Mouse (Mus musculus) forebrain, embryonic 10.5 days (tissue): ENCODE measurements at regions not wholly inside any gene's neighbourhood (a gene's known extent, or its start where the extent isn't known, plus 50 kb on each side); places are given as distances from the start of the nearest gene placed in this dataset.

ENCODE experiments used
- DNase-seq: peaks from one replicate; pipeline ENCODE4 v3.0.0-alpha.2; 2017; ENCODE audit warnings: low spot score; ENCODE audit errors: extremely low spot score
- H3K27ac ChIP-seq: fragments of 300-500 bp; sonication (generic); 2 replicates; pipeline ENCODE4 v1.5.1; 2016; ENCODE audit warnings: mild to moderate bottlenecking
- H3K27me3 ChIP-seq: fragments of 300-500 bp; sonication (generic); 2 replicates; pipeline ENCODE4 v1.6.1; 2016; ENCODE audit warnings: mild to moderate bottlenecking; ENCODE audit not compliant: poor library complexity, severe bottlenecking
- H3K36me3 ChIP-seq: fragments of 300-500 bp; sonication (generic); replicated peaks from 2 replicates; pipeline ENCODE4 v1.6.1; 2016; ENCODE audit warnings: mild to moderate bottlenecking, moderate library complexity
- H3K4me1 ChIP-seq: fragments of 300-500 bp; sonication (generic); 2 replicates; pipeline ENCODE4 v1.6.1; 2016
- H3K4me3 ChIP-seq: fragments of 300-500 bp; sonication (generic); 2 replicates; pipeline ENCODE4 v1.5.1; 2016; ENCODE audit warnings: mild to moderate bottlenecking, moderate library complexity
- H3K9me3 ChIP-seq: fragments of 300-500 bp; sonication (generic); 2 replicates; pipeline ENCODE4 v1.6.1; 2016; ENCODE audit warnings: mild to moderate bottlenecking, moderate library complexity
- WGBS: fragments of 180-500 bp; shearing (Covaris S2); methylation state at CpG from one replicate; pipeline ENCODE4 v1.1.7; 2016; 5-methylcytosine and 5-hydroxymethylcytosine counted together

- H3K9me3 ChIP-seq: no peaks in the 10 kb centered on the region
- no peaks in the 10 kb centered on the region for H3K36me3 ChIP-seq
- no peak for DNase-seq
- H3K4me1 ChIP-seq: peaks cover 10% of the 10 kb centered on the region
- peaks cover 5% of the 10 kb centered on the region; the same call in 1 of the 2 replicates for H3K27me3 ChIP-seq
- no peak overlapping the region for H3K4me3 ChIP-seq
- H3K27ac ChIP-seq: no peak overlapping the region
- 86% methylated on average over 5 of the region's 5 CpGs for WGBS
Measured at GRCm38 (mm10) chr7:111215586-111215985, 132.8 kb upstream of the Eif4g2 start.

DNA sequence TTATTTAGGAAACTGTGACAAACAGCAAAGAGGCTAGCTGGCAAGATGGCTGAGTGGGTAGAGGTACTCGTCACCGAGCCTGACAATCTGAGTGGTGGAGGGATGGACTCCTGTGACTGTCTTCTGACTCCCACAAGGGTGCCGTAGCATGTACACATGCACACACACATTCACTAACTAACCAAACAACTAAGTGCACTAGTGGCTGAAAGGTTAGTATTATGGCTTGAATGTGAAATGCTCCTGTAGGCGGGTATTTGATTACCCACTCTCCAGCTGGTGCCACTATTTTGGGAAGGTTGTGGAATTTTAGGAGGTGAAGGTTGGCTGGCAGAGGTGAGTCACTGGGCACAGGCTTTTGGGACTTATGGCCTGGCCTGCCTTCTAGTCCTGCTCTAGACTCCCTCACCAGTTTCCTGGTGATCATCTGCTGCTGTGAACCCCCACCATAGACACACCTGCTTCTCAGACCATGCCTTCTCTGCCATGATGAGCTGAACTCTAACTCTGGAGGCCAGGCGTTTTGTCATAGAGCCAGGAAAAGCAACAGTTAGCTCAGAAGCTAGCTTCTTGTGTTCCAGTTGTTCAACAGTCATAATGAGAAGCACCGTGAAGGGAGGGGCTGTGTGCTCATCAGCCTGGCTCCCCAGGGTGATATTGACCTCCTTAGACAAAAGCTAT, 131.5 kb upstream of the Eif4g2 start:
- 83% methylated on average over 6 of the region's 6 CpGs for WGBS
- Histone ChIP-seq H3K4me3 (no peak overlapping the region), H3K4me1 (peaks cover 15% of the 10 kb centered on the region), H3K27ac (no peak overlapping the region), H3K36me3 (no peaks in the 10 kb centered on the region), H3K9me3 (no peaks in the 10 kb centered on the region), H3K27me3 (peaks cover 5% of the 10 kb centered on the region; the same call in 1 of the 2 replicates)
- no peak for DNase-seq

- H3K27ac ChIP-seq: no peak overlapping the region
Measured at GRCm38 (mm10) chr7:111212188-111212587, 129.4 kb upstream of the Eif4g2 start.

DNA sequence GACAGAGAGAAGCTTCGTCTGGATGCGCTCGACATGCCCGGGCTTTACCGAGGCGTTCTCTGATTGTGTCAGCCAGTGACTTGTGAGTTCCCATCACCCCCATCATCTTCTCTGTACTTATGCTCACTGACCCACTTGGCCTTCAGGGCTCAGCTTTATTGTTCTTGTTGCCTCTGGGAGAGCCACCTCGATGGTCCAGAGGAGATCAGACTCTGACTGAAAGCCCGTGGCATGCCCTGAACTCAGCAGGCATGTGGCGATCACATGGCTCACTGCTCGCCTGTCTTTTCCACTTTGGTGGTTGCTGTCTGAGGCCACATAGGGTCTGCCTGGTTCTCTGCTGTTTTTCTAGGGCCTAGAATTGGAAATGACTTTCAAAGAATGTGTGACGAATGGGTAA, 128.8 kb upstream of the Eif4g2 start:
- peak; percentile 17 for DNase-seq
- peaks cover 15% of the 10 kb centered on the region for H3K4me1 ChIP-seq
- H3K9me3 ChIP-seq: no peaks in the 10 kb centered on the region
- H3K4me3 ChIP-seq: no peak overlapping the region
- H3K36me3 ChIP-seq: no peaks in the 10 kb centered on the region
- no peak overlapping the region for H3K27ac ChIP-seq
- H3K27me3 ChIP-seq: peaks cover 5% of the 10 kb centered on the region; the same call in 1 of the 2 replicates
- 72% methylated on average over 11 of the region's 11 CpGs for WGBS

More at GRCm38 (mm10) chr7:111212188-111212587, 129.4 kb upstream of the Eif4g2 start:
- DNase-seq: no peak
- Histone ChIP-seq H3K9me3 (no peaks in the 10 kb centered on the region), H3K4me3 (no peak overlapping the region), H3K27me3 (peaks cover 5% of the 10 kb centered on the region; the same call in 1 of the 2 replicates), H3K4me1 (peaks cover 15% of the 10 kb centered on the region), H3K36me3 (no peaks in the 10 kb centered on the region)
- 79% methylated on average over 5 of the region's 5 CpGs for WGBS

DNA sequence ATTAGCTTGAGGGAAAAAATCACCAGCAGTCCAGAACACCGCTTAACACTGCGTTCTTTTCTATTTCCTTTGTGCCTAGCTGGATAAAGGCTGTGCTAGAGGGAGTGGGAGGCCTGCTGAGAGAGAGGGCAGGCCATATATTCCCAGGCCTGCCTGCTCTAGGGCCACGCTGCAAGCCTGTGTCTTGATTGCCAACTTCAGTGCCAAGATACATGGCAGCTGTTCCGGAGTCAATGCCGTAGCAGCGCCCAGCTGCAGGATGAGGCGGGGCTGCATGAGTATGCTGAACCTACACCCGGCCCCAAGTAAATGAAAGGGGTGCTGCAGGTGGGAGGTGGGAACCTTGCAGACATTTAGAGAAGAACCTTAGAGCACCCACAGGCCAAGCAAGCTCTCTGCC, 127.5 kb upstream of the Eif4g2 start:
- Histone ChIP-seq H3K4me3 (no peak overlapping the region), H3K27ac (no peak overlapping the region), H3K27me3 (peaks cover 5% of the 10 kb centered on the region; the same call in 1 of the 2 replicates), H3K36me3 (no peaks in the 10 kb centered on the region), H3K4me1 (peaks cover 21% of the 10 kb centered on the region), H3K9me3 (no peaks in the 10 kb centered on the region)
- DNase-seq: no peak
- WGBS: 86% methylated on average over 8 of the region's 8 CpGs

GRCm38 (mm10) chr7:111205876-111206275, 123.0 kb upstream of the Eif4g2 start:
- H3K36me3 ChIP-seq: no peaks in the 10 kb centered on the region
- DNase-seq: no peak
- H3K27me3 ChIP-seq: no peaks in the 10 kb centered on the region
- H3K9me3 ChIP-seq: no peaks in the 10 kb centered on the region; the same call in 1 of the 2 replicates
- 72% methylated on average over 5 of the region's 5 CpGs for WGBS
- no peak overlapping the region for H3K4me3 ChIP-seq
- H3K27ac ChIP-seq: no peak overlapping the region
- H3K4me1 ChIP-seq: peaks cover 10% of the 10 kb centered on the region

GRCm38 (mm10) chr7:111198608-111199355, 116.0 kb upstream of the Eif4g2 start:
- Histone ChIP-seq H3K4me1 (no peaks in the 10 kb centered on the region), H3K27ac (no peak overlapping the region), H3K4me3 (no peak overlapping the region), H3K36me3 (no peaks in the 10 kb centered on the region), H3K9me3 (no peaks in the 10 kb centered on the region; the same call in 1 of the 2 replicates), H3K27me3 (no peaks in the 10 kb centered on the region)
- 83% methylated on average over 10 of the region's 10 CpGs for WGBS
- DNase-seq: no peak

DNA sequence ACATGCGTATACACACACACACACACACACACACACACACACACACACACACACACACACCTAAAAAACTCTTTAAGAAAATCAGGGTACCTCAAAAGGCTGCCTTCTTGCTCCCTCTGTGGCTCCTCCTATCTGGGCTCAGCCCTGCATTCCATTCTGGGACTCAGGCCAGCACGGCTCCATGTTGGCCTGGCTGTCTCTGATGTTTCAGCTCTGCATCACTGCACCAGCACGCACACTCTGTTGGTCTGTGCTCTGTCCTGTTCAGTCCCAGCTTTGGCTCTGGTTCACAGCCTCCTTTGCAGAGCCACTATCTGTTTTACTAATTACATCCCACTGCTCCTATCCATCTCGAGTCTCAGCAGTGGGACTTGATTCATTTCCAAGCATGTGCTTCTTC, 108.8 kb upstream of the Eif4g2 start:
- H3K4me3 ChIP-seq: no peak overlapping the region
- no peak for DNase-seq
- H3K27me3 ChIP-seq: no peaks in the 10 kb centered on the region
- H3K4me1 ChIP-seq: no peaks in the 10 kb centered on the region
- no peak overlapping the region for H3K27ac ChIP-seq
- WGBS: 83% methylated on average over 4 of the region's 4 CpGs
- H3K9me3 ChIP-seq: no peaks in the 10 kb centered on the region
- no peaks in the 10 kb centered on the region for H3K36me3 ChIP-seq

GRCm38 (mm10) chr7:111191216-111191615, 108.4 kb upstream of the Eif4g2 start:
- no peak for DNase-seq
- H3K9me3 ChIP-seq: no peaks in the 10 kb centered on the region
- no peaks in the 10 kb centered on the region for H3K36me3 ChIP-seq
- no peaks in the 10 kb centered on the region for H3K4me1 ChIP-seq
- no peaks in the 10 kb centered on the region for H3K27me3 ChIP-seq
- no peak overlapping the region for H3K4me3 ChIP-seq
- H3K27ac ChIP-seq: no peak overlapping the region

GRCm38 (mm10) chr7:111189731-111190130, 106.9 kb upstream of the Eif4g2 start:
- 89% methylated on average over 4 of the region's 4 CpGs for WGBS
- Histone ChIP-seq H3K9me3 (no peaks in the 10 kb centered on the region), H3K27me3 (no peaks in the 10 kb centered on the region), H3K36me3 (no peaks in the 10 kb centered on the region), H3K4me1 (no peaks in the 10 kb centered on the region), H3K4me3 (no peak overlapping the region), H3K27ac (no peak overlapping the region)
- no peak for DNase-seq

GRCm38 (mm10) chr7:111185954-111186353, 103.1 kb upstream of the Eif4g2 start:
- no peak overlapping the region for H3K4me3 ChIP-seq
- 89% methylated on average over 7 of the region's 7 CpGs for WGBS
- no peaks in the 10 kb centered on the region for H3K36me3 ChIP-seq
- H3K9me3 ChIP-seq: no peaks in the 10 kb centered on the region
- no peak for DNase-seq
- no peaks in the 10 kb centered on the region for H3K4me1 ChIP-seq
- no peaks in the 10 kb centered on the region for H3K27me3 ChIP-seq
- no peak overlapping the region for H3K27ac ChIP-seq

- Histone ChIP-seq H3K36me3 (no peaks in the 10 kb centered on the region), H3K27me3 (no peaks in the 10 kb centered on the region), H3K9me3 (no peaks in the 10 kb centered on the region), H3K4me1 (peaks cover 8% of the 10 kb centered on the region), H3K27ac (no peak overlapping the region), H3K4me3 (no peak overlapping the region)
- no peak for DNase-seq
- 70% methylated on average over 3 of the region's 3 CpGs for WGBS
Measured at GRCm38 (mm10) chr7:111183512-111183911, 100.7 kb upstream of the Eif4g2 start.

- DNase-seq: peak; percentile 40
- WGBS: 70% methylated on average over 3 of the region's 3 CpGs
- Histone ChIP-seq H3K9me3 (no peaks in the 10 kb centered on the region), H3K36me3 (no peaks in the 10 kb centered on the region), H3K4me1 (peaks cover 8% of the 10 kb centered on the region), H3K27me3 (no peaks in the 10 kb centered on the region), H3K27ac (no peak overlapping the region), H3K4me3 (no peak overlapping the region)
Measured at GRCm38 (mm10) chr7:111182319-111182718, 99.5 kb upstream of the Eif4g2 start.
